Mouse (Mus musculus) ovary, postnatal 36 days (tissue): ENCODE data around the gene Cit.
A peak's percentile ranks its signal among the peaks of the same experiment; 100 is the strongest.

Source experiments
- DNase-seq: peaks from one replicate; pipeline ENCODE4 v3.0.0; 2022; ENCODE audit warnings: low spot score, mixed read lengths

The Cit gene

GRCm38 (mm10) chr5:116011700-116012099 is 166.6 kb downstream of the Cit start:
- no peak for DNase-seq

- no peak for DNase-seq
Measured at GRCm38 (mm10) chr5:116012503-116012902, 167.4 kb downstream of the Cit start.

- no peak for DNase-seq
Measured at GRCm38 (mm10) chr5:116013821-116014220, 168.7 kb downstream of the Cit start.

- no peak for DNase-seq
Measured at GRCm38 (mm10) chr5:116014237-116014636, 169.2 kb downstream of the Cit start.

GRCm38 (mm10) chr5:116016542-116016941 is 171.5 kb downstream of the Cit start:
- DNase-seq, result no peak

GRCm38 (mm10) chr5:116017391-116017790 is 172.3 kb downstream of the Cit start:
- no peak for DNase-seq

GRCm38 (mm10) chr5:116018196-116018595 is 173.1 kb downstream of the Cit start:
- DNase-seq, result no peak

- no peak for DNase-seq
Measured at GRCm38 (mm10) chr5:116018784-116019183, 173.7 kb downstream of the Cit start.

- DNase-seq, result no peak
Measured at GRCm38 (mm10) chr5:116019371-116019770, 174.3 kb downstream of the Cit start.

GRCm38 (mm10) chr5:116021552-116021951 is 176.5 kb downstream of the Cit start:
- no peak for DNase-seq

- DNase-seq, result no peak
Measured at GRCm38 (mm10) chr5:116022131-116022530, 177.1 kb downstream of the Cit start.

GRCm38 (mm10) chr5:116022658-116023200 is 177.7 kb downstream of the Cit start:
- DNase-seq, result no peak

GRCm38 (mm10) chr5:116023251-116023661 is 178.2 kb downstream of the Cit start:
- no peak for DNase-seq

GRCm38 (mm10) chr5:116023821-116024284 is 178.8 kb downstream of the Cit start:
- DNase-seq, result no peak

- DNase-seq, result peak; percentile 91
Measured at GRCm38 (mm10) chr5:116024327-116024739, 179.3 kb downstream of the Cit start, which contains the start of gene Prkab1. Gene Prkab1, minus strand, starts transcription at chr5:116024508.

GRCm38 (mm10) chr5:116026107-116026506 is 181.0 kb downstream of the Cit start:
- DNase-seq, result no peak

GRCm38 (mm10) chr5:116026561-116026960 is 181.5 kb downstream of the Cit start:
- no peak for DNase-seq

GRCm38 (mm10) chr5:116029071-116029470 is 184.0 kb downstream of the Cit start:
- no peak for DNase-seq

- DNase-seq, result no peak
Measured at GRCm38 (mm10) chr5:116030566-116031189, 185.6 kb downstream of the Cit start.

GRCm38 (mm10) chr5:116031190-116031577 is 186.1 kb downstream of the Cit start:
- peak; percentile 56 for DNase-seq

GRCm38 (mm10) chr5:116036465-116036864 is 191.4 kb downstream of the Cit start:
- DNase-seq, result no peak

GRCm38 (mm10) chr5:116037731-116038130 is 192.7 kb downstream of the Cit start:
- DNase-seq, result no peak

- no peak for DNase-seq
Measured at GRCm38 (mm10) chr5:116039706-116040105, 194.6 kb downstream of the Cit start.

- no peak for DNase-seq
Measured at GRCm38 (mm10) chr5:116042241-116042640, 197.2 kb downstream of the Cit start.
